Mouse (Mus musculus): ENCODE results near the gene Kcnma1. TPM values are rescaled to one million over a fixed set of nuclear protein-coding genes. Genes with fewer than 3 reads are reported as not detected.

Kcnma1 gene
- polyA plus RNA-seq, 1 experiment, result not detected

- Histone ChIP-seq H3K4me1 (ENCODE audit: control insufficient read depth, insufficient read depth, insufficient read length, low read length) (no peaks in the 10 kb centered on the region), H3K27ac (replicated peaks; ENCODE audit: low read depth, low read length) (no peak overlapping the region), H3K4me3 (ENCODE audit: insufficient read depth, low read depth, low read length) (no peak overlapping the region)
Observed at GRCm38 (mm10) chr14:23857034-23857433, 157.3 kb downstream of the Kcnma1 start.

GRCm38 (mm10) chr14:23854946-23855345, 159.3 kb downstream of the Kcnma1 start:
- H3K27ac ChIP-seq (replicated peaks; ENCODE audit: low read depth, low read length), result no peak overlapping the region
- no peaks in the 10 kb centered on the region for H3K4me1 ChIP-seq (ENCODE audit: control insufficient read depth, insufficient read depth, insufficient read length, low read length)
- no peak overlapping the region for H3K4me3 ChIP-seq (ENCODE audit: insufficient read depth, low read depth, low read length)

GRCm38 (mm10) chr14:23848529-23849141, 165.7 kb downstream of the Kcnma1 start:
- no peak overlapping the region for H3K27ac ChIP-seq (replicated peaks; ENCODE audit: low read depth, low read length)
- no peak overlapping the region for H3K4me3 ChIP-seq (ENCODE audit: insufficient read depth, low read depth, low read length)
- H3K4me1 ChIP-seq (ENCODE audit: control insufficient read depth, insufficient read depth, insufficient read length, low read length), result no peaks in the 10 kb centered on the region

GRCm38 (mm10) chr14:23846706-23847105, 167.6 kb downstream of the Kcnma1 start:
- Histone ChIP-seq H3K4me1 (ENCODE audit: control insufficient read depth, insufficient read depth, insufficient read length, low read length) (no peaks in the 10 kb centered on the region), H3K27ac (replicated peaks; ENCODE audit: low read depth, low read length) (no peak overlapping the region), H3K4me3 (ENCODE audit: insufficient read depth, low read depth, low read length) (no peak overlapping the region)

- no peak overlapping the region for H3K27ac ChIP-seq (replicated peaks; ENCODE audit: low read depth, low read length)
- no peaks in the 10 kb centered on the region for H3K4me1 ChIP-seq (ENCODE audit: control insufficient read depth, insufficient read depth, insufficient read length, low read length)
- no peak overlapping the region for H3K4me3 ChIP-seq (ENCODE audit: insufficient read depth, low read depth, low read length)
Observed at GRCm38 (mm10) chr14:23842025-23842424, 172.3 kb downstream of the Kcnma1 start.

- Histone ChIP-seq H3K27ac (replicated peaks; ENCODE audit: low read depth, low read length) (no peak overlapping the region), H3K4me1 (ENCODE audit: control insufficient read depth, insufficient read depth, insufficient read length, low read length) (no peaks in the 10 kb centered on the region), H3K4me3 (ENCODE audit: insufficient read depth, low read depth, low read length) (no peak overlapping the region)
Observed at GRCm38 (mm10) chr14:23839613-23840012, 174.7 kb downstream of the Kcnma1 start.

- H3K4me3 ChIP-seq (ENCODE audit: insufficient read depth, low read depth, low read length), result no peak overlapping the region
- no peak overlapping the region for H3K27ac ChIP-seq (replicated peaks; ENCODE audit: low read depth, low read length)
- no peaks in the 10 kb centered on the region for H3K4me1 ChIP-seq (ENCODE audit: control insufficient read depth, insufficient read depth, insufficient read length, low read length)
Observed at GRCm38 (mm10) chr14:23835387-23836111, 178.7 kb downstream of the Kcnma1 start.

- Histone ChIP-seq H3K27ac (replicated peaks; ENCODE audit: low read depth, low read length) (no peak overlapping the region), H3K4me1 (ENCODE audit: control insufficient read depth, insufficient read depth, insufficient read length, low read length) (no peaks in the 10 kb centered on the region), H3K4me3 (ENCODE audit: insufficient read depth, low read depth, low read length) (no peak overlapping the region)
Observed at GRCm38 (mm10) chr14:23831284-23831683, 183.0 kb downstream of the Kcnma1 start.

GRCm38 (mm10) chr14:23830316-23830715, 184.0 kb downstream of the Kcnma1 start:
- H3K4me3 ChIP-seq (ENCODE audit: insufficient read depth, low read depth, low read length), result no peak overlapping the region
- H3K4me1 ChIP-seq (ENCODE audit: control insufficient read depth, insufficient read depth, insufficient read length, low read length), result no peaks in the 10 kb centered on the region
- no peak overlapping the region for H3K27ac ChIP-seq (replicated peaks; ENCODE audit: low read depth, low read length)

- Histone ChIP-seq H3K4me1 (ENCODE audit: control insufficient read depth, insufficient read depth, insufficient read length, low read length) (no peaks in the 10 kb centered on the region), H3K27ac (replicated peaks; ENCODE audit: low read depth, low read length) (no peak overlapping the region)
Observed at GRCm38 (mm10) chr14:23828711-23829320, 185.5 kb downstream of the Kcnma1 start.

GRCm38 (mm10) chr14:23824937-23825336, 189.4 kb downstream of the Kcnma1 start:
- H3K4me3 ChIP-seq (ENCODE audit: insufficient read depth, low read depth, low read length), result no peak overlapping the region
- no peak overlapping the region for H3K27ac ChIP-seq (replicated peaks; ENCODE audit: low read depth, low read length)
- H3K4me1 ChIP-seq (ENCODE audit: control insufficient read depth, insufficient read depth, insufficient read length, low read length), result no peaks in the 10 kb centered on the region

More at GRCm38 (mm10) chr14:23828711-23829320, 185.5 kb downstream of the Kcnma1 start:
- H3K4me3 ChIP-seq (ENCODE audit: insufficient read depth, low read depth, low read length), result no peak overlapping the region

- H3K27ac ChIP-seq (replicated peaks; ENCODE audit: low read depth, low read length), result no peak overlapping the region
- no peaks in the 10 kb centered on the region for H3K4me1 ChIP-seq (ENCODE audit: control insufficient read depth, insufficient read depth, insufficient read length, low read length)
- no peak overlapping the region for H3K4me3 ChIP-seq (ENCODE audit: insufficient read depth, low read depth, low read length)
Observed at GRCm38 (mm10) chr14:23824267-23824666, 190.0 kb downstream of the Kcnma1 start.

GRCm38 (mm10) chr14:23817585-23817984, 196.7 kb downstream of the Kcnma1 start:
- Histone ChIP-seq H3K27ac (replicated peaks; ENCODE audit: low read depth, low read length) (no peak overlapping the region), H3K4me3 (ENCODE audit: insufficient read depth, low read depth, low read length) (no peak overlapping the region), H3K4me1 (ENCODE audit: control insufficient read depth, insufficient read depth, insufficient read length, low read length) (no peaks in the 10 kb centered on the region)

- Histone ChIP-seq H3K4me3 (ENCODE audit: insufficient read depth, low read depth, low read length) (no peak overlapping the region), H3K27ac (replicated peaks; ENCODE audit: low read depth, low read length) (no peak overlapping the region), H3K4me1 (ENCODE audit: control insufficient read depth, insufficient read depth, insufficient read length, low read length) (no peaks in the 10 kb centered on the region)
Observed at GRCm38 (mm10) chr14:23810081-23810480, 204.2 kb downstream of the Kcnma1 start.

- no peak overlapping the region for H3K4me3 ChIP-seq (ENCODE audit: insufficient read depth, low read depth, low read length)
- no peaks in the 10 kb centered on the region for H3K4me1 ChIP-seq (ENCODE audit: control insufficient read depth, insufficient read depth, insufficient read length, low read length)
- H3K27ac ChIP-seq (replicated peaks; ENCODE audit: low read depth, low read length), result no peak overlapping the region
Observed at GRCm38 (mm10) chr14:23809124-23809523, 205.2 kb downstream of the Kcnma1 start.

- Histone ChIP-seq H3K4me3 (ENCODE audit: insufficient read depth, low read depth, low read length) (no peak overlapping the region), H3K4me1 (ENCODE audit: control insufficient read depth, insufficient read depth, insufficient read length, low read length) (no peaks in the 10 kb centered on the region), H3K27ac (replicated peaks; ENCODE audit: low read depth, low read length) (no peak overlapping the region)
Observed at GRCm38 (mm10) chr14:23806378-23806777, 207.9 kb downstream of the Kcnma1 start.

Measured in brown adipose tissue, adult 24 weeks (tissue).